8 mouse cellular contexts compared by ENCODE assay signal in genomic region chr2:69790722-69791121, GRCm38 (mm10). TPM values are rescaled to one million over a fixed set of nuclear protein-coding genes. Genes with fewer than 3 reads are reported as not detected.
DNase-seq lines count a peak whose midpoint lies in the region; ATAC-seq lines count a peak whose summit lies in the region.

No protein-coding gene starts in this region.

- ATAC-seq in erythroblast, adult 5-6 weeks (replicated peaks; ENCODE audit: low FRiP score, poor library complexity, severe bottlenecking), result no peak
- no peak for ATAC-seq in midbrain, embryonic 11.5 days (ENCODE audit: low FRiP score)
- no peak; the same call in 1 of the 2 replicates for ATAC-seq in liver, embryonic 12.5 days

- H3K9ac ChIP-seq in midbrain, embryonic 11.5 days (ENCODE audit: low read length), result no peak overlapping the region
- H3K9ac ChIP-seq in liver, embryonic 12.5 days, result no peak overlapping the region

- H3K9me3 ChIP-seq in erythroblast, embryonic 14.5 days (ENCODE audit: control insufficient read depth, low read length), result no peaks in the 10 kb centered on the region
- no peaks in the 10 kb centered on the region for H3K9me3 ChIP-seq in midbrain, embryonic 10.5 days (replicated peaks)
- no peaks in the 10 kb centered on the region for H3K9me3 ChIP-seq in midbrain, embryonic 11.5 days (ENCODE audit: control insufficient read depth, low read length)
- H3K9me3 ChIP-seq in liver, embryonic 12.5 days (replicated peaks), result no peaks in the 10 kb centered on the region

- H3K4me2 ChIP-seq in midbrain, embryonic 11.5 days, result no peak overlapping the region
- H3K4me2 ChIP-seq in liver, embryonic 12.5 days, result peak overlapping the region; percentile 93

- no peak for DNase-seq in midbrain, embryonic 10.5 days (ENCODE audit: low spot score)
- no peak for DNase-seq in midbrain, embryonic 11.5 days (ENCODE audit: low spot score, missing footprints)
- no peak for DNase-seq in thymus, postnatal 4 days
- no peak for DNase-seq in retina, embryonic 14.5 days (ENCODE audit: low spot score)
- no peak for DNase-seq in ovary, postnatal 14 days (ENCODE audit: low spot score)

- no peaks in the 10 kb centered on the region for H3K27me3 ChIP-seq in erythroblast, embryonic 14.5 days (ENCODE audit: control insufficient read depth)
- no peaks in the 10 kb centered on the region for H3K27me3 ChIP-seq in midbrain, embryonic 10.5 days (ENCODE audit: low read depth, poor library complexity, severe bottlenecking)
- H3K27me3 ChIP-seq in midbrain, embryonic 11.5 days (ENCODE audit: control insufficient read depth, insufficient read depth, low read length), result no peaks in the 10 kb centered on the region
- H3K27me3 ChIP-seq in liver, embryonic 12.5 days (replicated peaks), result no peaks in the 10 kb centered on the region

- peaks cover 20% of the 10 kb centered on the region for H3K4me1 ChIP-seq in erythroblast, embryonic 14.5 days (ENCODE audit: control insufficient read depth)
- H3K4me1 ChIP-seq in midbrain, embryonic 10.5 days, result peaks cover 17% of the 10 kb centered on the region
- H3K4me1 ChIP-seq in midbrain, embryonic 11.5 days (ENCODE audit: control insufficient read depth, insufficient read depth, low read length), result no peaks in the 10 kb centered on the region
- H3K4me1 ChIP-seq in liver, embryonic 12.5 days, result peaks cover 12% of the 10 kb centered on the region

- H3K4me3 ChIP-seq in erythroblast, embryonic 14.5 days (replicated peaks), result peak overlapping the region; percentile 91
- H3K4me3 ChIP-seq in midbrain, embryonic 10.5 days, result peak overlapping the region; percentile 71; the same call in 1 of the 2 replicates
- H3K4me3 ChIP-seq in midbrain, embryonic 11.5 days (ENCODE audit: low read depth, low read length), result no peak overlapping the region
- H3K4me3 ChIP-seq in liver, embryonic 12.5 days, result peak overlapping the region; percentile 75

- WGBS in midbrain, embryonic 10.5 days, result 69% methylated on average over 4 of the region's 4 CpGs
- WGBS in midbrain, embryonic 11.5 days, result 81% methylated on average over 4 of the region's 4 CpGs
- WGBS in liver, embryonic 12.5 days (ENCODE audit: insufficient replicate concordance), result 47% methylated on average over 4 of the region's 4 CpGs

- H3K36me3 ChIP-seq in erythroblast, embryonic 14.5 days (ENCODE audit: control insufficient read depth), result peaks cover 33% of the 10 kb centered on the region
- peaks cover 50% of the 10 kb centered on the region for H3K36me3 ChIP-seq in midbrain, embryonic 10.5 days
- H3K36me3 ChIP-seq in midbrain, embryonic 11.5 days (ENCODE audit: control insufficient read depth, insufficient read depth, low read length), result peaks cover 2% of the 10 kb centered on the region; the same call in 1 of the 2 replicates
- H3K36me3 ChIP-seq in liver, embryonic 12.5 days, result peaks cover 32% of the 10 kb centered on the region

- H3K27ac ChIP-seq in midbrain, embryonic 10.5 days (replicated peaks), result no peak overlapping the region
- no peak overlapping the region for H3K27ac ChIP-seq in midbrain, embryonic 11.5 days (ENCODE audit: low read depth, low read length)
- H3K27ac ChIP-seq in liver, embryonic 12.5 days, result no peak overlapping the region

RNA-seq across cellular contexts. Expression of gene Phospho2, which starts 1.3 kb away (rescaled TPM):
- polyA plus RNA-seq in erythroblast, embryonic 14.5 days (2012), result 0.64 and 0.77 TPM in 2 replicates
- total RNA-seq in erythroblast, adult 5-6 weeks (2015; ENCODE audit: low replicate concordance), result 8.4 and 15.4 TPM in 2 replicates
- 10.2 and 12.0 TPM in 2 replicates for total RNA-seq in erythroblast, adult 5-6 weeks (2017; ENCODE audit: low replicate concordance)
- polyA plus RNA-seq in midbrain, embryonic 10.5 days (2016; fragmentation: Nextera tagmentation; extraction: Ambion mirVana), result 30.4 and 32.8 TPM in 2 replicates
- polyA plus RNA-seq in midbrain, embryonic 11.5 days (2014; fragmentation: Nextera tagmentation; extraction: Ambion mirVana), result 44.3 and 49.9 TPM in 2 replicates
- polyA plus RNA-seq in liver, embryonic 12.5 days (2016; fragmentation: Nextera tagmentation; extraction: Ambion mirVana), result 16.3 and 16.7 TPM in 2 replicates

RNA-seq across cellular contexts. Expression of gene Ccdc173, which starts 1.3 kb away (rescaled TPM):
- not detected in 2 replicates for polyA plus RNA-seq in erythroblast, embryonic 14.5 days (2012)
- total RNA-seq in erythroblast, adult 5-6 weeks (2015; ENCODE audit: low replicate concordance), result 1.5 TPM in 1 of 2 replicates, not detected in the other
- total RNA-seq in erythroblast, adult 5-6 weeks (2017; ENCODE audit: low replicate concordance), result 1.1 and 2.0 TPM in 2 replicates
- polyA plus RNA-seq in midbrain, embryonic 10.5 days (2016; fragmentation: Nextera tagmentation; extraction: Ambion mirVana), result 3.5 and 4.2 TPM in 2 replicates
- polyA plus RNA-seq in midbrain, embryonic 11.5 days (2014; fragmentation: Nextera tagmentation; extraction: Ambion mirVana), result 3.8 and 3.9 TPM in 2 replicates
- 0.46 and 0.53 TPM in 2 replicates for polyA plus RNA-seq in liver, embryonic 12.5 days (2016; fragmentation: Nextera tagmentation; extraction: Ambion mirVana)

RNA-seq across cellular contexts. Expression of gene Klhl23, which starts 31.0 kb away (rescaled TPM):
- 0.05 and 0.09 TPM in 2 replicates for polyA plus RNA-seq in erythroblast, embryonic 14.5 days (2012)
- 2.1 and 2.7 TPM in 2 replicates for total RNA-seq in erythroblast, adult 5-6 weeks (2015; ENCODE audit: low replicate concordance)
- total RNA-seq in erythroblast, adult 5-6 weeks (2017; ENCODE audit: low replicate concordance), result 3.6 and 10.4 TPM in 2 replicates
- polyA plus RNA-seq in midbrain, embryonic 10.5 days (2016; fragmentation: Nextera tagmentation; extraction: Ambion mirVana), result 26.7 and 32.2 TPM in 2 replicates
- 35.0 and 38.2 TPM in 2 replicates for polyA plus RNA-seq in midbrain, embryonic 11.5 days (2014; fragmentation: Nextera tagmentation; extraction: Ambion mirVana)
- polyA plus RNA-seq in liver, embryonic 12.5 days (2016; fragmentation: Nextera tagmentation; extraction: Ambion mirVana), result 31.3 and 31.9 TPM in 2 replicates

Comparison
In these comparisons a context has a peak if more than half of its experiments do, and no peak if none do; other contexts are left out.
1. RNA of gene Klhl23, which starts 31.0 kb away (polyA plus RNA-seq): 35.0 to 38.2 TPM in midbrain, embryonic 11.5 days, 31.3 to 31.9 TPM in liver, embryonic 12.5 days and 26.7 to 32.2 TPM in midbrain, embryonic 10.5 days; 0.05 to 0.09 TPM in erythroblast, embryonic 14.5 days; every median in the first group is over 10 times any median in the second.